Mouse (Mus musculus) cerebellum, adult 9-11 months (tissue): ENCODE measurements around the gene Fam189a1.

Experiments used
- DNase-seq: peaks from one replicate; pipeline ENCODE4 v3.0.0; 2022

Fam189a1 gene

GRCm38 (mm10) chr7:64872743-64873241 is 283.6 kb downstream of the Fam189a1 start, which contains the start of gene Nsmce3:
TSS of gene Nsmce3 (minus strand) at chr7:64872997.
- peak; percentile 96 for DNase-seq

- no peak for DNase-seq
Measured at GRCm38 (mm10) chr7:64871987-64872742, 284.2 kb downstream of the Fam189a1 start.

- no peak for DNase-seq
Measured at GRCm38 (mm10) chr7:64869549-64870065, 286.8 kb downstream of the Fam189a1 start.

- DNase-seq, result no peak
Measured at GRCm38 (mm10) chr7:64863538-64863937, 292.8 kb downstream of the Fam189a1 start.

- no peak for DNase-seq
Measured at GRCm38 (mm10) chr7:64862978-64863377, 293.4 kb downstream of the Fam189a1 start.

GRCm38 (mm10) chr7:64856526-64857082 is 299.8 kb downstream of the Fam189a1 start:
- no peak for DNase-seq

GRCm38 (mm10) chr7:64855976-64856375 is 300.4 kb downstream of the Fam189a1 start:
- DNase-seq, result peak; percentile 60

GRCm38 (mm10) chr7:64855389-64855927 is 300.9 kb downstream of the Fam189a1 start:
- DNase-seq, result no peak

- DNase-seq, result no peak
Measured at GRCm38 (mm10) chr7:64850791-64851190, 305.6 kb downstream of the Fam189a1 start.

- no peak for DNase-seq
Measured at GRCm38 (mm10) chr7:64847366-64847899, 308.9 kb downstream of the Fam189a1 start.

- DNase-seq, result no peak
Measured at GRCm38 (mm10) chr7:64846061-64846460, 310.3 kb downstream of the Fam189a1 start.

GRCm38 (mm10) chr7:64840946-64841659 is 315.3 kb downstream of the Fam189a1 start:
- no peak for DNase-seq

- no peak for DNase-seq
Measured at GRCm38 (mm10) chr7:64840576-64840895, 315.8 kb downstream of the Fam189a1 start.

- peak; percentile 27 for DNase-seq
Measured at GRCm38 (mm10) chr7:64839801-64840575, 316.4 kb downstream of the Fam189a1 start.

- DNase-seq, result no peak
Measured at GRCm38 (mm10) chr7:64839281-64839680, 317.1 kb downstream of the Fam189a1 start.

GRCm38 (mm10) chr7:64830214-64830995 is 326.0 kb downstream of the Fam189a1 start:
- DNase-seq, result no peak

- no peak for DNase-seq
Measured at GRCm38 (mm10) chr7:64821081-64821480, 335.3 kb downstream of the Fam189a1 start.

GRCm38 (mm10) chr7:64819683-64820082 is 336.7 kb downstream of the Fam189a1 start:
- DNase-seq, result no peak

- no peak for DNase-seq
Measured at GRCm38 (mm10) chr7:64808876-64809275, 347.5 kb downstream of the Fam189a1 start.

GRCm38 (mm10) chr7:64805100-64805499 is 351.3 kb downstream of the Fam189a1 start:
- no peak for DNase-seq

- no peak for DNase-seq
Measured at GRCm38 (mm10) chr7:64795554-64795953, 360.8 kb downstream of the Fam189a1 start.
